Mouse (Mus musculus): ENCODE results near the gene Tesc. TPM values are rescaled to one million over a fixed set of nuclear protein-coding genes. Genes with fewer than 3 reads are reported as not detected.

Tesc gene
- polyA plus RNA-seq, 1 experiment, result 2.7 TPM

DNA sequence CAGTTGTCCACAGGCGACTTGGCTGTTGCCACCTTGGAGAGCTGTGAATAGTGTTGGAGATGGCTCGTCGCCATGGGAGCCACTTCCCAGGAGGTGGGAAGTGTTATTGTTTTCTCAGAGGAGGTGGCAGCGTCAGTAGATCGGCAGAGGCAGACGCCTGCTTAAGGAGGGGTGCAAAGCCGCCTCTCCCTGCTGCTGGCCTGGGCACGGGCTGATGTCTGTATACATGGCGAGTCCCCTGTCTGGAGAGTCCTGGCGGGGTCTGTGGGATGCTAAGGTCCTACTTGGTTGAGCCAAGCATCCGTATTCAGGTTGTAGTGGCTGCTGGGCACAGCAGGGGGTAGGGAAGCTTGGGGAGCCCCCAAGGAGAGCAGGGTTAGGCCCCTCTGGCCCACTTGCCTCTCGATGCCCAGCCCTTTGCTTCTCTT, 11.7 kb downstream of the Tesc start:
- no peaks in the 10 kb centered on the region for H3K36me3 ChIP-seq (ENCODE audit: control insufficient read depth, insufficient read depth, low read length)
- no peak overlapping the region for H3K27ac ChIP-seq (ENCODE audit: control insufficient read depth, insufficient read depth, low read depth, low read length)
- H3K27me3 ChIP-seq (ENCODE audit: control insufficient read depth, insufficient read depth, low read length), result no peaks in the 10 kb centered on the region
- TF ChIP-seq CTCF (IDR thresholded peaks at IDR 0.05; ENCODE audit: control insufficient read depth, insufficient read depth, insufficient replicate concordance, low read depth, low read length) (no peak), POLR2A (IDR thresholded peaks at IDR 0.05; ENCODE audit: control insufficient read depth, low read depth, low read length) (no peak)
- peaks cover 9% of the 10 kb centered on the region for H3K4me1 ChIP-seq (ENCODE audit: control insufficient read depth, insufficient read depth, low read length)
- H3K4me3 ChIP-seq (ENCODE audit: control insufficient read depth, low read depth, low read length), result no peak overlapping the region

DNA sequence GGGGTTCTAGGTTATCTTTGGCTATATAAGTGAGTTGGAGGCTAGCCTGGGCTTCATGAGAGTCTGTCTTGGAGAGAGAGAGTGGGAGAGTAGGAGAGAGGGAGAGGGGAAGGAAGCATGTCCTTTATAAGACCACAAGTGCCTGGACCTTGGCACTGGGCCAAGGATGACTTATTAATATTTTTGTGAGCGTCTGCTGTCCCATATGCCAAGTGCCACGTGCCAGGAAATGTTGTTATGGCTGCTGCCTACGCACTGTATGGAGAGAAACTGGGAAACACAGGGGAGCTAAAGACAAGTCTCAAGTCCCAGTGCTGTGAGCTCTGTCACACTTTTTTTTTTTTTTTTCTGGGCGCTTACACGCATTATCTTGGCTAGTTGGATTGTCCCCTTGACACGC, 15.1 kb downstream of the Tesc start:
- H3K27ac ChIP-seq (ENCODE audit: control insufficient read depth, insufficient read depth, low read depth, low read length), result no peak overlapping the region
- H3K4me3 ChIP-seq (ENCODE audit: control insufficient read depth, low read depth, low read length), result no peak overlapping the region
- H3K27me3 ChIP-seq (ENCODE audit: control insufficient read depth, insufficient read depth, low read length), result no peaks in the 10 kb centered on the region
- TF ChIP-seq POLR2A (IDR thresholded peaks at IDR 0.05; ENCODE audit: control insufficient read depth, low read depth, low read length) (no peak), CTCF (IDR thresholded peaks at IDR 0.05; ENCODE audit: control insufficient read depth, insufficient read depth, insufficient replicate concordance, low read depth, low read length) (no peak)
- H3K4me1 ChIP-seq (ENCODE audit: control insufficient read depth, insufficient read depth, low read length), result peaks cover under 1% of the 10 kb centered on the region; the same call in 1 of the 2 replicates
- no peaks in the 10 kb centered on the region for H3K36me3 ChIP-seq (ENCODE audit: control insufficient read depth, insufficient read depth, low read length)

DNA sequence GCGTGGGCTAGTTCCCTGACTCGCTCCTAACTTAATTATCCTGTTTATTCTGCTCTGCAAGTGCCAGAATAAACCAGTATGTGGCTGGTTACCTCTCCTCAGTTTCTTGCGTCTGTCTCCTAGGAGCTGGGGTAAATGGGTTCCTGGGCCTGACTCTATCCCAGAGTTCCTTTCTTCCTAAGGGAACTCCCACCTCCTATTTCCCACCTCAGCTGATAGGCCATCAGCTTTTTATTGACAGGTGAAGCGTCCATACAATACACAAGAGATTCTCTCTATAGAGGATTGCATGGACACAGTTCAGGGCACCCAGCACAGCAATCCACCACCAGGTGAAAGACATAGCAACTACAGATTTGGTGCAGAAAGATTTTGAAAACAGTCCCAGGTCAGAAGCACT, 16.2 kb downstream of the Tesc start:
- H3K27ac ChIP-seq (ENCODE audit: control insufficient read depth, insufficient read depth, low read depth, low read length), result no peak overlapping the region
- no peak for TF ChIP-seq POLR2A (IDR thresholded peaks at IDR 0.05; ENCODE audit: control insufficient read depth, low read depth, low read length)
- no peak for TF ChIP-seq CTCF (IDR thresholded peaks at IDR 0.05; ENCODE audit: control insufficient read depth, insufficient read depth, insufficient replicate concordance, low read depth, low read length)
- no peaks in the 10 kb centered on the region for H3K27me3 ChIP-seq (ENCODE audit: control insufficient read depth, insufficient read depth, low read length)
- H3K36me3 ChIP-seq (ENCODE audit: control insufficient read depth, insufficient read depth, low read length), result no peaks in the 10 kb centered on the region
- no peak overlapping the region for H3K4me3 ChIP-seq (ENCODE audit: control insufficient read depth, low read depth, low read length)
- H3K4me1 ChIP-seq (ENCODE audit: control insufficient read depth, insufficient read depth, low read length), result no peaks in the 10 kb centered on the region

DNA sequence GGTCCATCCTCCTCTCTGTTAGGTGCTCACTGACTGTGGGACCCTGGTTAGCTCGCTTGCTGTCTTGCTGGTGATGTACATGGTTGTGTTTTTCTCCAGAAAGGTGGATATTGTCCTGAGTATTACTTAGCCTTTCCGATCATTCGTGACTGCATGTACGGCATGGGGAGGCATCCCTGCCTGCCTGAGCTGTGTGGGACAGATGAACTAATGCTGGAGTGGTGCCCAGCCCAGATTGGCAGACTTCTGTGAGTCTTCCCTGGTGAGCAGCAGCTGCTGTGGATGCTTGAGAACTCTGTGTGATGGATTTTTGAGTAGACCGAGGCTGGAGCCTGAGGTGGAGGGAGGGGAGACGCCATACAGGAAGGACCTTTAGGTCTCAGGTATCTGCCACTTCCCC, 17.4 kb downstream of the Tesc start:
- Histone ChIP-seq H3K4me3 (ENCODE audit: control insufficient read depth, low read depth, low read length) (no peak overlapping the region), H3K4me1 (ENCODE audit: control insufficient read depth, insufficient read depth, low read length) (no peaks in the 10 kb centered on the region), H3K27ac (ENCODE audit: control insufficient read depth, insufficient read depth, low read depth, low read length) (no peak overlapping the region), H3K27me3 (ENCODE audit: control insufficient read depth, insufficient read depth, low read length) (no peaks in the 10 kb centered on the region), H3K36me3 (ENCODE audit: control insufficient read depth, insufficient read depth, low read length) (no peaks in the 10 kb centered on the region)
- TF ChIP-seq POLR2A (IDR thresholded peaks at IDR 0.05; ENCODE audit: control insufficient read depth, low read depth, low read length), result no peak

DNA sequence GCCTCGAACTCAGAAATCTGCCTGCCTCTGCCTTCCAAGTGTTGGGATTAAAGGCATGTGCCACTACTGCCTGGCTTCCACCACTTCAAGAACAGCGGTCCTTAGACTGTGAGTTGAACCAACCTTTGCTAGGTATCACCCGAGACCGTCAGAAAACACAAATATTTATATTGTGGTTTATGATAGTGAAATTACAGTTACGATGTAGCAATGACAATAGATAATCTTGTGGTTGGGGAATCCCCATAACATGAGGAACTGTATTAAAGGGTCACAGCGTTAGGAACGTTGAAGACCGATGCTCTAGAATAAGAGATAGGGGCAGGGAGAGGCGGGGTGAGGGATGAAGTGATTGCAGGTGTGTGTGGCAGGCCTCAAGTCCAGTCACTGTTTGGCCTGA, 17.8 kb downstream of the Tesc start:
- Histone ChIP-seq H3K36me3 (ENCODE audit: control insufficient read depth, insufficient read depth, low read length) (no peaks in the 10 kb centered on the region), H3K4me3 (ENCODE audit: control insufficient read depth, low read depth, low read length) (no peak overlapping the region), H3K4me1 (ENCODE audit: control insufficient read depth, insufficient read depth, low read length) (no peaks in the 10 kb centered on the region), H3K27ac (ENCODE audit: control insufficient read depth, insufficient read depth, low read depth, low read length) (no peak overlapping the region), H3K27me3 (ENCODE audit: control insufficient read depth, insufficient read depth, low read length) (no peaks in the 10 kb centered on the region)
- TF ChIP-seq CTCF (IDR thresholded peaks at IDR 0.05; ENCODE audit: control insufficient read depth, insufficient read depth, insufficient replicate concordance, low read depth, low read length) (no peak), POLR2A (IDR thresholded peaks at IDR 0.05; ENCODE audit: control insufficient read depth, low read depth, low read length) (no peak)

DNA sequence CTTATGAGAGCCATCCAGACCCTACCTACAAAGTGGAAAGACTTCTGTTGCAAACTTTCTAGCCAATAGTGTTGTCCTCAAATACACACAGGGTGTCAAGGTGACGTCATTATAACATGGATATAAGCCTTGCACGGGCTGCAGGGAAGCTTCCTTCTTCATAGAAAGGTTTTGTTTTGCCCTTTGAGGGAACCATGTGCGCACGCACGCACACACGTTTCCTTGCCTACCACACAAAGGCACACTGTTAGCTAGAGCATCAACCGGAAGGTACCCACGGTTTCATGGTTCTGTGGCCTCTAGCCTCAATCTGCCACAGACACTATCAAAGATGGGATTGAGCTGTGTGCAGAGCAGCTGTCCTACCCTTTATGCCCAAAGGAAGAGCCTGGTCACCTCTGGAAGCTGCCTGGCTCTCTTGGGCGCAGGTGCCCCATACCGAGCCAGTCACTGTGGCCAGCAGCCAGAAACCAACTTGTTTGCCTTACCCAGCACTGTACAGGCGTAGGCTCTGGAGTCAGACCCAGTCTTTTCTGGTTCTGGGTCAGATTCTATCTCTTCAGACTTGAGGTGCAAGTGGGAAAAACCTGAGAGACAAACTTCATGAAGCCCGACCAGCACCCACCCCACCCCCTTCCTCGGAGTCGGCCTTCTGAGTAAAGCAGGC, 19.7 kb downstream of the Tesc start:
- Histone ChIP-seq H3K27me3 (ENCODE audit: control insufficient read depth, insufficient read depth, low read length) (no peaks in the 10 kb centered on the region), H3K4me3 (ENCODE audit: control insufficient read depth, low read depth, low read length) (no peak overlapping the region), H3K4me1 (ENCODE audit: control insufficient read depth, insufficient read depth, low read length) (no peaks in the 10 kb centered on the region), H3K36me3 (ENCODE audit: control insufficient read depth, insufficient read depth, low read length) (no peaks in the 10 kb centered on the region), H3K27ac (ENCODE audit: control insufficient read depth, insufficient read depth, low read depth, low read length) (no peak overlapping the region)
- TF ChIP-seq CTCF (IDR thresholded peaks at IDR 0.05; ENCODE audit: control insufficient read depth, insufficient read depth, insufficient replicate concordance, low read depth, low read length) (no peak), POLR2A (IDR thresholded peaks at IDR 0.05; ENCODE audit: control insufficient read depth, low read depth, low read length) (no peak)

DNA sequence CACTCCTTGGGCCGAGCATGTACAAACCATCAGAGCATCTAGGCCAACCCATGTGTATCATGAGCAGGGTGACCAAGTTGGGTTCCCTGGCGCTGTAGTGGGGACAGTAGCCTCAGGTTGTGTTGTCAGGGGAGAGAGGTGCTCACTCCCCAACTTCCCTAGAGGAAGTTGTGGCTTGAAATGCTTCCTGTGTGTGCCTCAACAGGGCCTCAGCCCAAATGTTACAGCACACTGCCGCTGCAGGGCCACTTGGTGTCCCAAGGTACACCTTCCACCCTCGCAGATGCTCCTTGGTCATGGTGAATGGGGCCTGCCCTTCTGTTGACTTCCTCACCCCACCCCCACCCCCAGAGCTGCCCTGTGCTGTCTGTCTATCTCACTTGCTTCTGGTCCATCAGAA, 20.9 kb downstream of the Tesc start:
- Histone ChIP-seq H3K27ac (ENCODE audit: control insufficient read depth, insufficient read depth, low read depth, low read length) (no peak overlapping the region), H3K4me1 (ENCODE audit: control insufficient read depth, insufficient read depth, low read length) (no peaks in the 10 kb centered on the region), H3K4me3 (ENCODE audit: control insufficient read depth, low read depth, low read length) (no peak overlapping the region), H3K27me3 (ENCODE audit: control insufficient read depth, insufficient read depth, low read length) (no peaks in the 10 kb centered on the region), H3K36me3 (ENCODE audit: control insufficient read depth, insufficient read depth, low read length) (no peaks in the 10 kb centered on the region)
- no peak for TF ChIP-seq CTCF (IDR thresholded peaks at IDR 0.05; ENCODE audit: control insufficient read depth, insufficient read depth, insufficient replicate concordance, low read depth, low read length)
- no peak for TF ChIP-seq POLR2A (IDR thresholded peaks at IDR 0.05; ENCODE audit: control insufficient read depth, low read depth, low read length)

DNA sequence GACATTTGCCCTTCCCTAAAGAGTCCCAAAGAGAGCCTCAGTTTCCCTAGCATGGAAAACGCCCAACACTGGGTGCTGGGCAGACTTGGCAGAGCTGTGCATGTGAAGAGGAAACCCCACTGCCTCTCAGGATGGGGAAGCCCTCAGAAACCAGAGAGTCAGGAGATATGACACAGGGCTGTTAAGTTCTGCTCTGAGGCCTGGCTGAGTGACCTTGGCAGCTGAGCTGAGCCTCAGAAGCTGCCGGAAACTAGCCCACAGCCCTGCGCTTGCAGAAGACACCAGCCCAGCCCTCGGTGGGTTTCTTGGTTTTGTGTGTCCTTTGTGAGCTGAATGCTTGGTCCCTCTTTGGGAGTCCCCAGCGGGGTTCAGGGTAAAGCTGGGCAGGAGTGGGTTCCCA, 21.4 kb downstream of the Tesc start:
- Histone ChIP-seq H3K36me3 (ENCODE audit: control insufficient read depth, insufficient read depth, low read length) (no peaks in the 10 kb centered on the region), H3K4me3 (ENCODE audit: control insufficient read depth, low read depth, low read length) (no peak overlapping the region), H3K27me3 (ENCODE audit: control insufficient read depth, insufficient read depth, low read length) (no peaks in the 10 kb centered on the region), H3K27ac (ENCODE audit: control insufficient read depth, insufficient read depth, low read depth, low read length) (no peak overlapping the region), H3K4me1 (ENCODE audit: control insufficient read depth, insufficient read depth, low read length) (no peaks in the 10 kb centered on the region)
- no peak for TF ChIP-seq CTCF (IDR thresholded peaks at IDR 0.05; ENCODE audit: control insufficient read depth, insufficient read depth, insufficient replicate concordance, low read depth, low read length)
- no peak for TF ChIP-seq POLR2A (IDR thresholded peaks at IDR 0.05; ENCODE audit: control insufficient read depth, low read depth, low read length)

All from testis, adult 2 months (tissue).